Mouse (Mus musculus): ENCODE data around the gene Cxcl2. TPM values are rescaled to one million over a fixed set of nuclear protein-coding genes. Genes with fewer than 3 reads are reported as not detected.
A peak's percentile ranks its signal among the peaks of the same experiment; 100 is the strongest.

Gene Cxcl2
- polyA plus RNA-seq, 1 experiment from 2014 or later = not detected

GRCm38 (mm10) chr5:90884628-90885242 lies 18.9 kb upstream of the Cxcl2 start:
- WGBS = 76% methylated on average over 2 of the region's 2 CpGs
- no peaks in the 10 kb centered on the region for H3K4me1 ChIP-seq (replicated peaks; ENCODE audit: control insufficient read depth, insufficient read depth, low read length)
- no peaks in the 10 kb centered on the region for H3K36me3 ChIP-seq (ENCODE audit: control insufficient read depth, insufficient read depth, low read length)
- ATAC-seq (ENCODE audit: low FRiP score) = no peak
- no peak overlapping the region for H3K4me2 ChIP-seq (replicated peaks; ENCODE audit: low read depth, low read length)
- H3K27ac ChIP-seq (ENCODE audit: low read depth, low read length) = no peak overlapping the region
- H3K9me3 ChIP-seq (ENCODE audit: control insufficient read depth, low read length) = no peaks in the 10 kb centered on the region
- H3K27me3 ChIP-seq (ENCODE audit: control insufficient read depth, insufficient read depth, low read length) = no peaks in the 10 kb centered on the region
- H3K9ac ChIP-seq (ENCODE audit: low read depth, low read length) = no peak overlapping the region
- DNase-seq (ENCODE audit: low spot score) = no peak
- no peak overlapping the region for H3K4me3 ChIP-seq (ENCODE audit: low read depth, low read length)

DNA sequence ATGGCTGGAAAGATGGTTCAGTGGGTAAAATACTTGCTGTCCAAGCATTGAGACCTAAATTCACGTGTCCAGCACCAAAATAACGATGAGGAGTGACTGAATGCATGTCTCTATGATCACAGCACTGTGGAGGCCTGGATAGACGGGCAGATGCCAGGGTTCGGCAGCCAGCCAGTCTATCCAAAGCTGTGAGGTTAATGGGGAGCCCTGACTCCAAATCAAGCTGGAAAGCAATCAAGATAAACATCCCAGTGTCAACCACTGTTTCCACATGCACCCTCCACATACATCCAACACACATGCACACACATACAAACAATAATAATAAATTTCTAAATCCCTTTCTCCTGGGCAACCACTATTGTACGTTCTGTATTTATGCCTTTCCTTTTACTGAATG lies 15.0 kb upstream of the Cxcl2 start:
- Histone ChIP-seq H3K4me1 (replicated peaks; ENCODE audit: control insufficient read depth, insufficient read depth, low read length) (no peaks in the 10 kb centered on the region), H3K36me3 (ENCODE audit: control insufficient read depth, insufficient read depth, low read length) (no peaks in the 10 kb centered on the region), H3K4me3 (ENCODE audit: low read depth, low read length) (no peak overlapping the region), H3K4me2 (replicated peaks; ENCODE audit: low read depth, low read length) (no peak overlapping the region), H3K9ac (ENCODE audit: low read depth, low read length) (no peak overlapping the region), H3K27me3 (ENCODE audit: control insufficient read depth, insufficient read depth, low read length) (no peaks in the 10 kb centered on the region), H3K27ac (ENCODE audit: low read depth, low read length) (no peak overlapping the region), H3K9me3 (ENCODE audit: control insufficient read depth, low read length) (no peaks in the 10 kb centered on the region)
- DNase-seq (ENCODE audit: low spot score) (no peak), ATAC-seq (ENCODE audit: low FRiP score) (no peak)
- WGBS = 76% methylated on average over 5 of the region's 5 CpGs

DNA sequence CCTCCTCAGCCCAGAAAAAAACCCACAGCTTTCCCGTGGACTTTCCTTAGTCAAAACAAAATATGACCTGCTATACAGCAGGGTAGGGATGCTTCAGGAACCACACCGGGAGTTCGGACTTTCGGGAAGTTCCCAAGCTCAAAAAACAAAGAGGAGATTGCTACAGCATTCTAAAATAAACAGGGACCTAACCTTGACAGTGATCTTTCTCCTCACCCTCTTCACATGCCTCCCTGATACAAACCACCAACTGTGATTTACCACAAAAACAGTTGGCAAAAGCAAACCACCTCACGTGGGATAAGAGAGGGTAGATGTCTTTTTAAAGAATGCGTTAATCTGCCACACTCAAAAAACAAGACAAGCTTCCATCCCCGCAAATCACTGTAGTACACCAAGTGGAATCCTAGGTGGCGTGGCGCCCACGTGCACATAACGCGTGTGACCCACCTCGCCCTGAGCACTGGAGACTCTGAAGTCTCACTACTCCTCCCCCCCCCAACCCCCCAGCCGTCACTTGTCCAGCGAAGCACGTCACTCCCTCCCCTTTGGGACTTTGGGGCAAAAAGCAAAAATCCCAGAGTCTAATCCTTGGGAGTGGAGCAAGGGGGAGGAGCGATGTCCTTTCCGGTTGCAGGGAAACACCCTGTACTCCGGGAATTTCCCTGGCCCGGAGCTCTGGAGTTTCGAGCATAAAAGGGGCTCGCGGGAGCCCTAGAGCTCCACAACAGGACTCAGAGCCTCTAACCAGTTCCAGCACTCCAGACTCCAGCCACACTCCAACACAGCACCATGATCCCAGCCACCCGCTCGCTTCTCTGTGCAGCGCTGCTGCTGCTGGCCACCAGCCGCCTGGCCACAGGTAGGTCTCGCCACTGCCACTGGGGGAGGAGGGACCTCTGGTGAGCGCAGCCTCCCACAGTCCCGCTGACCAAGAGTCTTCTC lies 12.9 kb upstream of the Cxcl2 start, which contains the start of gene Cxcl1:
Gene Cxcl1, plus strand, starts transcription at position 723 of the 945 bp plus-strand sequence.
- peak; percentile 60 for DNase-seq (ENCODE audit: low spot score)
- peak; percentile 85 for ATAC-seq (ENCODE audit: low FRiP score)
- no peak within 1 kb of the TSS for H3K27ac ChIP-seq (ENCODE audit: low read depth, low read length)
- no peaks in the 10 kb centered on the region for H3K36me3 ChIP-seq (ENCODE audit: control insufficient read depth, insufficient read depth, low read length)
- peak within 1 kb of the TSS; percentile 40 for H3K4me3 ChIP-seq (ENCODE audit: low read depth, low read length)
- H3K9ac ChIP-seq (ENCODE audit: low read depth, low read length) = peak within 1 kb of the TSS; percentile 52; the same call in 1 of the 2 replicates
- H3K9me3 ChIP-seq (ENCODE audit: control insufficient read depth, low read length) = no peaks in the 10 kb centered on the region
- H3K4me1 ChIP-seq (replicated peaks; ENCODE audit: control insufficient read depth, insufficient read depth, low read length) = no peaks in the 10 kb centered on the region
- no peaks in the 10 kb centered on the region for H3K27me3 ChIP-seq (ENCODE audit: control insufficient read depth, insufficient read depth, low read length)
- 9% methylated on average over 30 of the region's 30 CpGs for WGBS
- H3K4me2 ChIP-seq (replicated peaks; ENCODE audit: low read depth, low read length) = peak within 1 kb of the TSS; percentile 88

DNA sequence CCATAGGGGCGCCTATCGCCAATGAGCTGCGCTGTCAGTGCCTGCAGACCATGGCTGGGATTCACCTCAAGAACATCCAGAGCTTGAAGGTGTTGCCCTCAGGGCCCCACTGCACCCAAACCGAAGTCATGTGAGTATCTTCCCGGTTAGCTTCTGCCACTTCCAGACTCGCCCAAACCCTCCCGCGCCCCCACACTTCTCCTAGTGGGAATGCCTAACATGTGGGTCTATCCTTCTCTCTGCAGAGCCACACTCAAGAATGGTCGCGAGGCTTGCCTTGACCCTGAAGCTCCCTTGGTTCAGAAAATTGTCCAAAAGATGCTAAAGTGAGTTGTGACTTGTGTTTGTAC lies 12.2 kb upstream of the Cxcl2 start:
- Histone ChIP-seq H3K9ac (ENCODE audit: low read depth, low read length) (no peak overlapping the region; the same call in 1 of the 2 replicates), H3K4me3 (ENCODE audit: low read depth, low read length) (peak overlapping the region; percentile 40), H3K36me3 (ENCODE audit: control insufficient read depth, insufficient read depth, low read length) (no peaks in the 10 kb centered on the region), H3K27me3 (ENCODE audit: control insufficient read depth, insufficient read depth, low read length) (no peaks in the 10 kb centered on the region), H3K9me3 (ENCODE audit: control insufficient read depth, low read length) (no peaks in the 10 kb centered on the region), H3K4me1 (replicated peaks; ENCODE audit: control insufficient read depth, insufficient read depth, low read length) (no peaks in the 10 kb centered on the region), H3K27ac (ENCODE audit: low read depth, low read length) (no peak overlapping the region), H3K4me2 (replicated peaks; ENCODE audit: low read depth, low read length) (peak overlapping the region; percentile 88)
- 22% methylated on average over 10 of the region's 10 CpGs for WGBS
- ATAC-seq (ENCODE audit: low FRiP score) (no peak; the same call in 1 of the 2 replicates), DNase-seq (ENCODE audit: low spot score) (no peak)

DNA sequence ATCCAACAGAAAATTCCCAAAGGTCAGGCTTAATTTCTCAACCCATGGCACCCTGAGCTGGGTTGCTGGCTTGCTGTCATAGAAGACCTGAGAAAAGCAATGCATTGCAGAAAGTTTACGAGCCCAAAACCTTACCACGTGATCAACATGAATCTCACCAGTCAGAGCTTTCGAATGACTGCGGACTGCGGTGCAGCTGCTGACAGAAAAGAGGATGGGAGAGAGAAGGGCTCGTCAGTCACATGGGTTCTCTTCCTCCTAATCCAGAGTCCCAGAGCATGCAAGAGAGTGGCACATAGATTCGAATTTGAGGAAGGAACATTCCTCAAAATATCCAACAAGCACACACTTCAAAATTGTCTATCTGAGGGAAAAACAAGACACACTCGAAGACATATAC lies 9.4 kb upstream of the Cxcl2 start:
- WGBS = 82% methylated on average over 8 of the region's 8 CpGs
- Histone ChIP-seq H3K27me3 (ENCODE audit: control insufficient read depth, insufficient read depth, low read length) (no peaks in the 10 kb centered on the region), H3K4me3 (ENCODE audit: low read depth, low read length) (no peak overlapping the region), H3K9ac (ENCODE audit: low read depth, low read length) (no peak overlapping the region), H3K4me2 (replicated peaks; ENCODE audit: low read depth, low read length) (no peak overlapping the region), H3K27ac (ENCODE audit: low read depth, low read length) (no peak overlapping the region), H3K4me1 (replicated peaks; ENCODE audit: control insufficient read depth, insufficient read depth, low read length) (no peaks in the 10 kb centered on the region), H3K9me3 (ENCODE audit: control insufficient read depth, low read length) (no peaks in the 10 kb centered on the region), H3K36me3 (ENCODE audit: control insufficient read depth, insufficient read depth, low read length) (no peaks in the 10 kb centered on the region)
- DNase-seq (ENCODE audit: low spot score) (no peak), ATAC-seq (ENCODE audit: low FRiP score) (no peak)

DNA sequence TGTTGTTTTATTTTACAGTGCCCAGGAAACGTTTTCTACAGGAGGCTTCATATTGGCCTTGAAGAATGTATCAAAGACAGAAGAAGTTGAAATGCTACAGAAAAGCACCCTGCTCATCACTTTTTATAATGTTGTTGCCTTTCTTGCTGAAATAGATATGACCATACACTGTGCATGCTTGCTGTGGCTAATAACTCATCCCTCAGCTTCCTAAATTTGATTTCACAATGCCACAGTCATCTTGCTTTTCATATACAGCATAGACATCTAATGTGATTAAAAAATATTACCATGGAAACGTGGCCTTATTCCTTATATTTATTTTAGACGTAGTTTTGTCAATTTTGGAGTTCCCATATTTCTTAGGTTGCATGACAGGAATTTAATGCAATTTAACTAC lies 6.2 kb upstream of the Cxcl2 start:
- H3K27ac ChIP-seq (ENCODE audit: low read depth, low read length) = no peak overlapping the region
- WGBS = 79% methylated on average over 3 of the region's 3 CpGs

DNA sequence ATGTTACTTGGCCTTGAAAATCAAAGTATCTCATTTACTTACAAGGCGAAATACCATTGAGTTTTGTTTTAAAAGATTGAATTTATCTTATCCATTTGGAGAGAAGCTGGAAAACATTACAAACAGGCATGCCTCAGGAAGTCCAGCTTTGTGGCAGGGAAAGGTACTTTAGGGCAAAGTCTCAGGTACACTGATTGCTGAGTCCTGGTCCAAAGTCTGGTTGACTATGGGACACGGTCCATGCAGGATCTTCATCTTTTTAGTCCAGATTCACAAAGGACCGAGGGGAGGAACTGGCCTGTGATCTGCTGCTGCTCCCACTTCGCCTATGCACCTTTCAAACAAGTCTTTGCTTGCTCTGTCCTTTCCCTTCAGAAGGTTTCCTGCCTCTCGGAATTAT lies 4.4 kb upstream of the Cxcl2 start:
- WGBS = 79% methylated on average over 5 of the region's 5 CpGs
- Histone ChIP-seq H3K27ac (ENCODE audit: low read depth, low read length) (no peak overlapping the region), H3K27me3 (ENCODE audit: control insufficient read depth, insufficient read depth, low read length) (peaks cover 5% of the 10 kb centered on the region), H3K36me3 (ENCODE audit: control insufficient read depth, insufficient read depth, low read length) (no peaks in the 10 kb centered on the region), H3K4me1 (replicated peaks; ENCODE audit: control insufficient read depth, insufficient read depth, low read length) (no peaks in the 10 kb centered on the region), H3K9me3 (ENCODE audit: control insufficient read depth, low read length) (no peaks in the 10 kb centered on the region), H3K4me3 (ENCODE audit: low read depth, low read length) (no peak overlapping the region), H3K4me2 (replicated peaks; ENCODE audit: low read depth, low read length) (no peak overlapping the region), H3K9ac (ENCODE audit: low read depth, low read length) (no peak overlapping the region)
- no peak for DNase-seq (ENCODE audit: low spot score)
- ATAC-seq (ENCODE audit: low FRiP score) = no peak

More for the DNA sequence above, 6.2 kb upstream of the Cxcl2 start:
- H3K4me3 ChIP-seq (ENCODE audit: low read depth, low read length) = no peak overlapping the region
- H3K9ac ChIP-seq (ENCODE audit: low read depth, low read length) = no peak overlapping the region
- no peak overlapping the region for H3K4me2 ChIP-seq (replicated peaks; ENCODE audit: low read depth, low read length)
- no peaks in the 10 kb centered on the region for H3K9me3 ChIP-seq (ENCODE audit: control insufficient read depth, low read length)
- no peak for ATAC-seq (ENCODE audit: low FRiP score)
- no peak for DNase-seq (ENCODE audit: low spot score)
- H3K27me3 ChIP-seq (ENCODE audit: control insufficient read depth, insufficient read depth, low read length) = no peaks in the 10 kb centered on the region
- H3K4me1 ChIP-seq (replicated peaks; ENCODE audit: control insufficient read depth, insufficient read depth, low read length) = no peaks in the 10 kb centered on the region
- no peaks in the 10 kb centered on the region for H3K36me3 ChIP-seq (ENCODE audit: control insufficient read depth, insufficient read depth, low read length)

DNA sequence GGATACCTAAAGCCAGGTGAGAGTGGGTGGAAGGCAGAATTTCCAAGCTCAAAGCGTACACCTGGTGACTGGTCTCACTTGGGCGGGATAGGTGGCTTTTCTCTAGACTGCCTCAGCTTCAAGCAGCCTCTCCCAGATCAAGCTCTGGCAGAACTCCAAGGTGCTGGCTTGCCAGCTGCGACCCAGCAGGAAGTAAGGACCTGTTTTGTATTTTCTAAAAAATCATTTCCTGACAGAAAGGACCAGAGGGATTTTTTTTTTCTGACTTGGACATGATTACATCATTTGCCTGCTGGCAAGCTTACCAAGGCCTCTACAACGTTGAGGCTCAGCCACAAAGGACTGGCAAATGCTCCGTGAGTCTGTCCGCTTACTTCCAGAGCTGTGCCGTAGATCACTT lies 3.5 kb upstream of the Cxcl2 start:
- Histone ChIP-seq H3K36me3 (ENCODE audit: control insufficient read depth, insufficient read depth, low read length) (no peaks in the 10 kb centered on the region), H3K27ac (ENCODE audit: low read depth, low read length) (no peak overlapping the region), H3K4me1 (replicated peaks; ENCODE audit: control insufficient read depth, insufficient read depth, low read length) (no peaks in the 10 kb centered on the region), H3K4me2 (replicated peaks; ENCODE audit: low read depth, low read length) (no peak overlapping the region), H3K9ac (ENCODE audit: low read depth, low read length) (no peak overlapping the region), H3K27me3 (ENCODE audit: control insufficient read depth, insufficient read depth, low read length) (peaks cover 5% of the 10 kb centered on the region), H3K4me3 (ENCODE audit: low read depth, low read length) (no peak overlapping the region), H3K9me3 (ENCODE audit: control insufficient read depth, low read length) (no peaks in the 10 kb centered on the region)
- 72% methylated on average over 7 of the region's 7 CpGs for WGBS
- no peak for ATAC-seq (ENCODE audit: low FRiP score)
- no peak for DNase-seq (ENCODE audit: low spot score)

- H3K27ac ChIP-seq (ENCODE audit: low read depth, low read length) = no peak overlapping the region
- H3K27me3 ChIP-seq (ENCODE audit: control insufficient read depth, insufficient read depth, low read length) = peaks cover 5% of the 10 kb centered on the region
- WGBS = 78% methylated on average over 7 of the region's 7 CpGs
- H3K9me3 ChIP-seq (ENCODE audit: control insufficient read depth, low read length) = no peaks in the 10 kb centered on the region
- DNase-seq (ENCODE audit: low spot score) = no peak
- no peak overlapping the region for H3K9ac ChIP-seq (ENCODE audit: low read depth, low read length)
- H3K4me2 ChIP-seq (replicated peaks; ENCODE audit: low read depth, low read length) = no peak overlapping the region
- H3K36me3 ChIP-seq (ENCODE audit: control insufficient read depth, insufficient read depth, low read length) = no peaks in the 10 kb centered on the region
- H3K4me3 ChIP-seq (ENCODE audit: low read depth, low read length) = no peak overlapping the region
- no peak for ATAC-seq (ENCODE audit: low FRiP score)
- H3K4me1 ChIP-seq (replicated peaks; ENCODE audit: control insufficient read depth, insufficient read depth, low read length) = no peaks in the 10 kb centered on the region
These were observed 3.0 kb upstream of the Cxcl2 start for GRCm38 (mm10) chr5:90900688-90901087.

Data from hindbrain, embryonic 11.5 days (tissue).